Mouse (Mus musculus) lung, embryonic 15.5 days (tissue): ENCODE results near the gene Ism1. TPM values are rescaled to one million over a fixed set of nuclear protein-coding genes. Genes with fewer than 3 reads are reported as not detected.

ENCODE experiments used
- ATAC-seq: fragments of 200-750 bp; cut with Nextera tagmentation; 2 replicates; pipeline ENCODE4 v1.8.0; 2017; ENCODE audit warnings: moderate number of reproducible peaks, borderline replicate concordance; ENCODE audit not compliant: low FRiP score, low TSS enrichment; ENCODE audit errors: extremely low read depth
- H3K27ac ChIP-seq: fragments of 300-500 bp; sonication (generic); 2 replicates; pipeline ENCODE4 v1.5.1; 2015; ENCODE audit warnings: moderate library complexity, mild to moderate bottlenecking, inconsistent platforms
- H3K27me3 ChIP-seq: fragments of 300-500 bp; sonication (generic); 2 replicates; pipeline ENCODE4 v1.6.1; 2015; ENCODE audit warnings: inconsistent platforms
- H3K36me3 ChIP-seq: fragments of 300-500 bp; sonication (generic); 2 replicates; pipeline ENCODE4 v1.6.1; 2015; ENCODE audit warnings: inconsistent platforms
- H3K4me1 ChIP-seq: fragments of 300-500 bp; sonication (generic); 2 replicates; pipeline ENCODE4 v1.6.1; 2015; ENCODE audit warnings: inconsistent platforms
- H3K4me2 ChIP-seq: fragments of 300-500 bp; sonication (generic); 2 replicates; pipeline ENCODE4 v1.6.1; 2015; ENCODE audit warnings: inconsistent platforms, mild to moderate bottlenecking, moderate library complexity
- H3K4me3 ChIP-seq: fragments of 300-500 bp; sonication (generic); 2 replicates; pipeline ENCODE4 v1.5.1; 2015; ENCODE audit warnings: mild to moderate bottlenecking, inconsistent platforms
- H3K9ac ChIP-seq: fragments of 300-500 bp; sonication (generic); 2 replicates; pipeline ENCODE4 v1.6.1; 2015; ENCODE audit warnings: inconsistent platforms
- H3K9me3 ChIP-seq: fragments of 300-500 bp; sonication (generic); 2 replicates; pipeline ENCODE4 v1.6.1; 2016; ENCODE audit warnings: inconsistent platforms
- WGBS: fragments of 180-500 bp; shearing (Covaris S2); methylation state at CpG from one replicate; pipeline ENCODE4 v1.1.7; 2015; 5-methylcytosine and 5-hydroxymethylcytosine counted together
- polyA plus RNA-seq: library from polyadenylated mRNA; unstranded; fragments of >200 nt; fragmentation: Nextera tagmentation; extraction: Ambion mirVana; gene quantifications from 2 replicates; pipeline ENCODE4 v1.2.1, GENCODE M21; 2015

Gene Ism1
- 12.6 and 12.8 TPM in 2 replicates for polyA plus RNA-seq

DNA sequence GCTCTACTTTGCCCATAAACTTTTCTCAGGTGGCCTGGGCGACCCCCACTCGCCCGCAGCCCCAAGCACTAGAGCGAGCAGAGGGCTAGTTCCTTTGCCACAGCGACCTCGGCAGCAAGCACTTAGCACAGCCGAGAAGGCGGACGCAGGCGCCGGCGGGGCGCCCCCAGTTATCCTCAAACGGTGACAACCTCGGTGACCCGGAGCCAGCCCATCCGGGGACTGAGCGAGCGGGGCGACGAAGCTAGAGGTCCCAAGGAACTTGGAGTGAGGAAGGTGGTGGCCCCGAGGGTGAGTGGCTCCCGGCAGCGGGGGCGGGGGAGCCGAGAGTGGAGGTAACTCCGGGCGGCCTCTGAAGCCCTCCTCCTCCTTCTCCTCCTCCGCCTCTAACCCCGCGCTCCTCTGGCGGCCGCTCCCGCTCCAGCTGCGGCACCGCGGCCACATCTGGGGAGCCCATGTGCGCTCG, at the start of gene Ism1:
Gene Ism1 (plus strand): TSS at position 370 of the 466 bp plus-strand sequence.
- under 1% methylated on average over 27 of the region's 39 CpGs for WGBS

DNA sequence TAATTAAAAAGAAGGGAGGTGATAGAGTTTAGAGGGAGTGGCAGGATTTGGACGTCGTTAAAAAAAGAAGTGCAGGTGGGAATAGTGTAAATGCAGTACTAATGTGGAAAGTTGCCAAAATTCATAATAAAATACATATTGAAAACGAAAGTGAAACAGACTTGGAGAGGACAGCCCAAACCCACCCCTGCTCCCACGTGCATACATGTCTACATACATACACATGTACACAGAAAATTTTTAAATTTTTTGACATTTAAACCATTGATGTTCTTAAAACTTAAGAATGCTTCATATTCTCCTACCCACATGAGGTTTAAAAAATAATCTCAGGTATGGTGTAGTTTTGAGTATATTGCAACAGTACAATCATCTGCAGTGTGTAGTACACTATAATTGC, 49.2 kb upstream of the Ism1 start:
- ATAC-seq = no peak
- no peak overlapping the region for H3K4me2 ChIP-seq
- 76% methylated on average over 4 of the region's 4 CpGs for WGBS

More for the DNA sequence above, at the start of gene Ism1:
- Histone ChIP-seq H3K9ac (peak within 1 kb of the TSS; percentile 90), H3K36me3 (no peaks in the 10 kb centered on the region), H3K4me1 (peaks cover 14% of the 10 kb centered on the region), H3K4me2 (peak within 1 kb of the TSS; percentile 87), H3K9me3 (no peaks in the 10 kb centered on the region), H3K27me3 (no peaks in the 10 kb centered on the region), H3K27ac (peak within 1 kb of the TSS; percentile 93), H3K4me3 (peak within 1 kb of the TSS; percentile 90)
- peak; percentile 50 for ATAC-seq

GRCm38 (mm10) chr2:139629653-139630052, 48.3 kb upstream of the Ism1 start:
- H3K27ac ChIP-seq = no peak overlapping the region
- ATAC-seq = no peak
- H3K4me3 ChIP-seq = no peak overlapping the region
- H3K36me3 ChIP-seq = no peaks in the 10 kb centered on the region
- H3K9ac ChIP-seq = no peak overlapping the region
- no peak overlapping the region for H3K4me2 ChIP-seq
- H3K27me3 ChIP-seq = no peaks in the 10 kb centered on the region
- 86% methylated on average over 3 of the region's 3 CpGs for WGBS
- no peaks in the 10 kb centered on the region; the same call in 1 of the 2 replicates for H3K4me1 ChIP-seq
- H3K9me3 ChIP-seq = no peaks in the 10 kb centered on the region

More for the DNA sequence above, 49.2 kb upstream of the Ism1 start:
- no peak overlapping the region for H3K27ac ChIP-seq
- no peaks in the 10 kb centered on the region; the same call in 1 of the 2 replicates for H3K4me1 ChIP-seq
- no peaks in the 10 kb centered on the region for H3K27me3 ChIP-seq
- no peaks in the 10 kb centered on the region for H3K9me3 ChIP-seq
- H3K9ac ChIP-seq = no peak overlapping the region
- no peaks in the 10 kb centered on the region for H3K36me3 ChIP-seq
- H3K4me3 ChIP-seq = no peak overlapping the region

DNA sequence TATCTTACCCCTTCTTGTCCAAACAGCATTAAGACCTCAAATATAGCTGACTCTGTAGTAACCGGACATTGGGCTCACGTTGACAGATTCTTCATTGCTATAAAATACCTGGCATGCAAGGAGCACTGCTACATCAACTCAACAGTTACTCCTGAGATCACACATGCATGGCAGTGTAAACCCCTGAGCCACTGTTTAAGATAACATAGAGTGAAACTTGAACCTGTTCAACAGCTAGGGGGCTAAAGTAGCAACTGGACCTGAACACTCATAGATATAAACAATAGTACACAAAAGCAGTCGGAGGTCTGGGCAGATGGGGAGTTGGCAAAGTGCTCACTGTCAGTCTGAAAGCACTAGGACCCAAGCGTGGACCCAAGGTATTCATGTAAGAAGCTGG, 43.5 kb upstream of the Ism1 start:
- 46% methylated on average over 4 of the region's 4 CpGs for WGBS
- Histone ChIP-seq H3K9ac (no peak overlapping the region), H3K9me3 (no peaks in the 10 kb centered on the region), H3K4me3 (no peak overlapping the region), H3K4me1 (peaks cover 8% of the 10 kb centered on the region), H3K27ac (no peak overlapping the region), H3K27me3 (no peaks in the 10 kb centered on the region), H3K36me3 (no peaks in the 10 kb centered on the region), H3K4me2 (no peak overlapping the region)
- ATAC-seq = no peak

GRCm38 (mm10) chr2:139637861-139638260, 40.1 kb upstream of the Ism1 start:
- no peak overlapping the region for H3K27ac ChIP-seq
- H3K9me3 ChIP-seq = no peaks in the 10 kb centered on the region
- ATAC-seq = no peak
- peaks cover 14% of the 10 kb centered on the region for H3K4me1 ChIP-seq
- no peaks in the 10 kb centered on the region for H3K36me3 ChIP-seq
- no peaks in the 10 kb centered on the region for H3K27me3 ChIP-seq
- H3K4me3 ChIP-seq = no peak overlapping the region
- H3K9ac ChIP-seq = no peak overlapping the region
- WGBS = 14% methylated on average over 2 of the region's 2 CpGs
- no peak overlapping the region for H3K4me2 ChIP-seq

DNA sequence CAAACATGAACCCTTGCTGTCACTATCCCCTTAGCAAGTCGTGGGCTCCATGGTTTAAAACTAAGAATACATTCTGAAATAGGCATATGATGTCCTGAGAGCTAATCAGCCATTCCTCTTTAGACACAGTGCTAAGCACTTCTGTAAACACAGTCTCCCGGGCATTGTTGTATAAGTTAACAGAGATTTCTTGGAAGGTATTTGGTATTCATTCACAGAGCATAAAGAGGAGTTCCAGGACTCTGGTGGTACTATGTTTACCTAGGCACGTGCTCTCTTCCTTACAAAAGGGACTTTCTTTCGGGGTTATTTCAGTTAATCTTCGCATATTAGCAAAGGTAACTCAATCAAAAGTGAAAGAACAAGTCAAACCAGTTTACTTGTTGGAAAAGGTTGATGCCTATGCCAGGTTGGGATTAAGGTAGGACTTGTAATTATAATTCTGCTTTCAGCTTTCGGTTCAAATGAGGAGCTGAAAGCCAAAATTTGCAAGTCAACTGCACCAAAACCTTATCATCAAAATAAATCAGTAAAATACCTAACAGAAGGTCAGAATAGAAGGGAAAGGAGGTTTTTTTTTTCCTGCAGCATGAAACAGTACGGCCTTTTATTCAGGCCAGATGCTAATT, 36.1 kb upstream of the Ism1 start:
- no peaks in the 10 kb centered on the region for H3K27me3 ChIP-seq
- ATAC-seq = peak; percentile 64; the same call in 1 of the 2 replicates
- H3K36me3 ChIP-seq = no peaks in the 10 kb centered on the region
- H3K4me3 ChIP-seq = no peak overlapping the region
- no peak overlapping the region for H3K9ac ChIP-seq
- peak overlapping the region; percentile 45; the same call in 1 of the 2 replicates for H3K27ac ChIP-seq
- no peaks in the 10 kb centered on the region for H3K9me3 ChIP-seq
- H3K4me2 ChIP-seq = no peak overlapping the region
- H3K4me1 ChIP-seq = peaks cover 14% of the 10 kb centered on the region
- WGBS = 38% methylated on average over 7 of the region's 7 CpGs

DNA sequence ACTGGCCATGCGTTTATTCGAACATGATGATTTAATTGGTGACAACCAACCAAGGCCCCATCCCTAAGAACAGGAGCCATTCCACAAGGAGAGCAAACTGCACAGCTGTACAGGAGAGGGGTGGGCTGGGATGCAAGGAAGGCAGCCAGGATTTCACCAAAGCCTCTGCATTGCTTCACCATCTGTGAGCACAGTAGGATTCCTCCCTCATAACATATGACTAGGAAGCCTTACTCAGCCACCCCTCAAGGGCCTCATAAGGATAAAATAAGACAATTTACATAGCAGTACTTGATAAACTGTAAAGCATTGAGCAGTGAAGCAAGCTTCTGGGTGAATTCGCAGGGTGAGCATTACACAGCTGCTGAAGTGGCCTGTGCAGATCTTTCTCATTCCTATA, 28.5 kb upstream of the Ism1 start:
- H3K9ac ChIP-seq = no peak overlapping the region
- no peak overlapping the region for H3K27ac ChIP-seq
- ATAC-seq = no peak
- H3K4me1 ChIP-seq = no peaks in the 10 kb centered on the region
- H3K27me3 ChIP-seq = no peaks in the 10 kb centered on the region
- H3K9me3 ChIP-seq = no peaks in the 10 kb centered on the region
- no peak overlapping the region for H3K4me2 ChIP-seq
- no peak overlapping the region for H3K4me3 ChIP-seq
- no peaks in the 10 kb centered on the region for H3K36me3 ChIP-seq
- 71% methylated on average over 3 of the region's 3 CpGs for WGBS

DNA sequence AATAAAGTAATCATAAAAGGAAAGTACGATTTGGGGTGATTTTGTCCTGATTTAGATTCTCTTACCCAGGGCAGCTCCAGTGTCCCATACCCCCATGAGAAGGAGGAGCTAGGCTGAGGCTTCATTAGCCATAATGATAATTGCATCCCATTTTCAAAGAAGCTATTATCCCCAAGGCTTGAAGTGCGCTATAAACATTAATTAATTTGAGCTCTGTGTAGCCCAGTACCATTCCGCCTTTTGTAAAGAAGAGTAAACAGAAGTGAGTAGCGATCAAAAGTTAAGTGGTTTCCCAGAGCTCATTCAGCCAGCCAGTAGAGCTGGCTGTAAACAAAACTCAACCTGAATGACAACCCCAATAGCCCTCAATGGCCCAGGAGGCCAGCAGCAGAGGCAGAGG, 21.2 kb upstream of the Ism1 start:
- Histone ChIP-seq H3K27ac (no peak overlapping the region), H3K9ac (no peak overlapping the region), H3K27me3 (no peaks in the 10 kb centered on the region), H3K36me3 (no peaks in the 10 kb centered on the region), H3K4me3 (no peak overlapping the region), H3K9me3 (no peaks in the 10 kb centered on the region), H3K4me1 (no peaks in the 10 kb centered on the region), H3K4me2 (no peak overlapping the region)
- no peak for ATAC-seq
- 44% methylated on average over 4 of the region's 4 CpGs for WGBS

GRCm38 (mm10) chr2:139671838-139672237, 6.1 kb upstream of the Ism1 start:
- no peaks in the 10 kb centered on the region for H3K36me3 ChIP-seq
- H3K4me3 ChIP-seq = no peak overlapping the region
- no peaks in the 10 kb centered on the region for H3K27me3 ChIP-seq
- no peak for ATAC-seq
- H3K4me2 ChIP-seq = no peak overlapping the region
- 82% methylated on average over 3 of the region's 3 CpGs for WGBS
- H3K9ac ChIP-seq = no peak overlapping the region
- no peak overlapping the region for H3K27ac ChIP-seq
- peaks cover 11% of the 10 kb centered on the region for H3K4me1 ChIP-seq
- H3K9me3 ChIP-seq = no peaks in the 10 kb centered on the region

- ATAC-seq = no peak
- WGBS = 59% methylated on average over 2 of the region's 2 CpGs
Measured at GRCm38 (mm10) chr2:139672371-139672770, 5.6 kb upstream of the Ism1 start.

DNA sequence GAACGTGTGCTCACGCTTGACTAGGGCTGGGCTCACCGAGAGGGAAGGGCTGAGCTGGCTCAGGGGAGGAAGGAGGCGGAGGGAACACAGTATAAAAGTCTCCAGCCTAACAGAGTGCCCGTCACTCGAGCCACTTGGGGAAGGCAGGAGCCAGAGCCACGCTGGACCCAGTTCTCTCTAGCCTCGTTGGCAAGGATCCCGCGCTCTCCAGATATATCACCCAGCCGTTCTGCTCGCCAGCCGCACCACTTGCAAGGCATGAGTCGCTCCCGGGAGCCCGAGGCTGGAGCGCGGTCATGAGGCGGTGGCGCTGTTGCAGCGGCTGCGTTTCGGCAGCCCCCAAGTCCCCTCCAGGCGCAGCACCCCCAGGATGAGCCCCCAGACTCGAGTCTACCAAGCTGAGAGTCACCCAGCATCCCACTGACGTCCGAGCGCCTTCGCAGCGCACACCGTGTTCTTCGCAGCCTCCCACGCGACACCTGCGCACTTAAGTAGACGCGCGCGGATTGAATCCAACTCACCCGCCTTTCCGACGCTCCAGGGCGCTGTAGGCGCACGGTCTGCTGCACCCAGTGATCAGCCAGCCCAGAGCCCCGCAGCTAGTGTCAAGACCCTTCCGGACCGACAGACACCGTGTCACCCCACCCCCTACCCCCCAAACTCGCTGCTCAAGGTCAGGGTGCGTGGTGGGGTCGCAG, 764 bp upstream of the Ism1 start:
- no peaks in the 10 kb centered on the region for H3K27me3 ChIP-seq
- ATAC-seq = peak; percentile 88
- H3K4me1 ChIP-seq = peaks cover 10% of the 10 kb centered on the region
- H3K4me2 ChIP-seq = peak overlapping the region; percentile 87
- peak overlapping the region; percentile 90 for H3K9ac ChIP-seq
- H3K36me3 ChIP-seq = no peaks in the 10 kb centered on the region
- WGBS = under 1% methylated on average over 52 of the region's 52 CpGs
- H3K9me3 ChIP-seq = no peaks in the 10 kb centered on the region
- H3K27ac ChIP-seq = peak overlapping the region; percentile 93
- peak overlapping the region; percentile 90 for H3K4me3 ChIP-seq

More at GRCm38 (mm10) chr2:139672371-139672770, 5.6 kb upstream of the Ism1 start:
- no peaks in the 10 kb centered on the region for H3K9me3 ChIP-seq
- H3K27ac ChIP-seq = no peak overlapping the region
- no peak overlapping the region for H3K4me3 ChIP-seq
- H3K9ac ChIP-seq = no peak overlapping the region
- H3K4me1 ChIP-seq = peaks cover 11% of the 10 kb centered on the region
- no peaks in the 10 kb centered on the region for H3K36me3 ChIP-seq
- H3K4me2 ChIP-seq = no peak overlapping the region
- no peaks in the 10 kb centered on the region for H3K27me3 ChIP-seq
